Mouse (Mus musculus) layer of hippocampus, adult 11-12 months (tissue): Measurements from ENCODE around the gene Lrfn4.
"Not testable (repeated sequence)": the region's sequence is repeated elsewhere in the genome, so short reads cannot be mapped to it uniquely, and the experiment has no call there.

Experiments used
- DNase-seq: peaks from one replicate; pipeline ENCODE4 v3.0.0; 2022; ENCODE audit warnings: low spot score

Gene Lrfn4

DNA sequence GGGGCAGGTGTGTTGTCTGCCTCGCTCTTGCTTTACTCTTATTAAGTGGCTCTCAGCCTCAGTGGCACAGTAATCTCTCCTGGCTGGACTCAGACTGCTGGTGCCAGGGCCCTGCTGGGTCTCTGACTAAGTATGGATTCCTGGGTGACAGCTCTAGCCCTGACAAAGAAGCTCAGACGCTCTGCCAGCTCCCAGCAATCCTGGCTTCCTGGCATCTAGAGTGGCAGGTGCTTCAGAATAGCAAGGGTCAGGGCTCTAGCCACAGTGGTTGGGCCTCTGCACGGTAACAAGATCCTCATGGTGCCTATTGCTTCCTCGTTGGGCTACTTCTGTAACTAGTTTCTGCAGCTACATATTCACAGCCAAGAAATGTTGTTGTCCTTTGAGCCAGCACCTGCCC is 5.4 kb downstream of the Lrfn4 start:
- no peak for DNase-seq

DNA sequence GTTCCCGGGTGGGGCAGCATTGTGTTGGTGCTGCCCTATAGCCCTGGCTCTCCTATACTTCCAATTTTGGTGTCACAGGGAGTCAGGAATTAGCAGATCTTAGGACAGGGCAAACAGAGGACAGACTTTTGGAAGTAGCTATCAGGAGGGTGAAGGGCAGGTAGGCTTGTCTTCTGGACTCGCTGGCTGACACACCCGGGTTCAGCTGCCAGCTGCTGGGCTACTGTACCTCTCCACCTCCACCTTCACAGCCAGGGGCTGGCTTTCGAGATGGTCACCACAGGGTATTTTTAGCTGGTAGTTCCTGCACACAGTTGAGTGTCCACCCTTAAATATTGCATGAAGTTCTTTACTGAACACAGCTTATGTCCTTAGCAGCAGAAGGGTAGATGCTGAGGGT is 7.0 kb downstream of the Lrfn4 start:
- DNase-seq = no peak

DNA sequence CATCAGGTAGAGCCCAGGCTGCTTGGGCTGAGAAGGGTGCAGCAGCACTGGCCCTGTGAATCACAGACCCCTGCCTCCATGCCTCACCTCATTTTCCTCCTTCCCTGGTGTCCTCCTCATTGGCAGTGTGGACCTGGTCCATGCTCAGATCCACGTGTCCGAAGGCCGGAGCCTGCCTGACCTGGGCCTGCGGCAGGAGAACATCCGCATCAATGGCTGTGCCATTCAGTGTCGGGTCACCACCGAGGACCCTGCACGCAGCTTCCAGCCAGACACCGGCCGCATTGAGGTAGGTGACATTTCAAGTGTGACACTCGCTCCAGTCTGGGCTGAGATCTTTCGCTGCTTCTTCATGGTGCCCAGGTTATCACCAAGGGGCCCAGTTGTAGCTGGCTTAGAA is 8.1 kb downstream of the Lrfn4 start:
- no peak for DNase-seq

DNA sequence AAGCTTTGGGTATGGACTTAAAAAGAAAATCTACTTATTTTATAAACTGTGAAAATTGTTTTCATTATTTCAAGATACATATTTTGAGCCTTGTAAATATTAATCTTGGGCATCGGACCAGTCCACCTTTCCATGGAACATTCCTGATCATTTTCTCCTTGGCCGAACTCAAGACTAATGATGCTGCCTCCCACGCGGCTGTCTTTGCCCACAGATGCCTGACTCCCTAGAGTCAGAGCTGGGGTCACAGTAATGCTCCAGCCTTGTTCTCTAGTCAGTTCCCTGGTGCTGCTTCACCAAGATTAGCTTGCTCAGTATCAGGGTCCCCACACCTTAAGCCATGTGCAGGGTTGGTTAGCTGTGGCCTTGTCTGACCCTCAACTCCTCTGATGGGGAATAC is 9.8 kb downstream of the Lrfn4 start:
- no peak for DNase-seq

DNA sequence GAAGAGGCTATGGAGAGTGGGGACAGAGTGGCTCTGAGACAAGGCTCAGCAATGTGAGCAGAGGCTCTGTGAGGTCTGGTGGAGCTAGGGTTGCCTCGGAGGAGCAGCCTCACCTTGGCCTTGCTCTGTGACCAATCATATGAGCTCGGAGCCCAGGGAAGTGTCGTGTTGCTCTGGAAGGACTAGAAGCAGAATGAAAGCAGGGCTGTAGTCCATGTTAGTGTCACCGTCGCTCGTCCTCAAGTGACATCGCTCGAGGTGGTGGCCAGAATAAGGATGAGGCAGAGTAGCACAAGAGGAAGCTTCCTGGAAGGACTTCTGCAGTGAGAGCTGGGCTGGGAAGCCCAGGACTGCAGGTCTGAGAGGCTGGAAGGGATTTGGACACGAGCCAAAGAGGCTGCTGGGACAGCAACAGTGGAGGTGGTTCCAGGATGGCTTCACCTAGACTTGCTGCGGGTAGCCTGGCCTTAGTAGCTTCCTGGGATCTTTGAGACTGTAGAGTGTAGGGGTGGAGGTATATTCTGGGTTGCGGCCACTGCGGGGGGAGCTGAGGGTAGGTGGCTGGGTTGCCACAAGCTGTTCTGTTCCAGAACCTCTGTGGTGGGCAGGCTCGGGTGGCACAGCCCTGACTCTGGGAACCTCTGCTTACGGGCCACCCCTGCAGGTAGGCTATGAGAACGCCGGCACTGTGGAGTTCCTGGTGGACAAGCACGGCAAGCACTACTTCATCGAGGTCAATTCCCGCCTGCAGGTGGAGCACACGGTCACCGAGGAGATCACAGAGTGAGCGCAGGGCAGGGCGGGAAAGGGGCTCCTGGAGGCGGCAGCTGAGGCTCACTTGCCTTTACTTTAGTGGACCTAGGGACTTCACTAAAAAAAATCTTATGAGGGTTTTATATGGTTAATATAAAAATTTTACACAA is 11.4 kb downstream of the Lrfn4 start:
- DNase-seq = no peak

DNA sequence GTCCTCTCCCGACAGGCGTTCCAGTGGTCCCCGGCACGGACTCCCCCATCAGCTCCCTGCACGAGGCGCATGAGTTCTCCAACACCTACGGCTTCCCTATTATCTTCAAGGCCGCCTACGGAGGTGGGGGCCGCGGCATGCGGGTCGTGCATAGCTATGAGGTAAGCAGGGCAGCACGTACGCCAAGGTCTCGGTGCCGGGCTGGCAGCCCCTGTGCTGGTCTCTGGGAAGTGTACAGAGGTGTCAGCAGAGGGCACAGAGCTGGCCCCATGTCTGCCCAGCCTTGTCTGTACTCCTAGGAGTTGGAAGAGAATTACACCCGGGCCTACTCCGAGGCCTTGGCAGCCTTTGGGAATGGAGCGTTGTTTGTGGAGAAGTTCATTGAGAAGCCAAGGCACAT is 13.0 kb downstream of the Lrfn4 start:
- DNase-seq = no peak

DNA sequence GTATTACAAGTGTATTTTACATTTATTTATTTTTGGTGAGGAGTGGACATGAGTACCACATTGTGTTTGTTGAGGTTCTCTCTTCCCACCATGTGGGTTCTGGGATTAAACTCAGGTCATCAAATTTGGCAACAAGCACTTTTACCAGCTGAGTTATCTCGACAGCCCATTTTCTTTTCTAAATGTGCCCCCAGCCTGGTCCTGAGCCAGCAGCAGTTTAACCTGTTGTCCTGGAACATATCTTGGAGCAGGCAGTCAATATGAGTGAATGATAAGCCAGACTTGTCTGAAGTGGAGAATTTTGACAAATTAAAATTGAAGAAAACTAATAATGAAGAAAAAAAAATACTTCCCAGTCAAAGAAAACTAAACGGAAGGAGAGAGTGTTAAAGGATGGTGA is 19.4 kb downstream of the Lrfn4 start:
- DNase-seq = no peak

DNA sequence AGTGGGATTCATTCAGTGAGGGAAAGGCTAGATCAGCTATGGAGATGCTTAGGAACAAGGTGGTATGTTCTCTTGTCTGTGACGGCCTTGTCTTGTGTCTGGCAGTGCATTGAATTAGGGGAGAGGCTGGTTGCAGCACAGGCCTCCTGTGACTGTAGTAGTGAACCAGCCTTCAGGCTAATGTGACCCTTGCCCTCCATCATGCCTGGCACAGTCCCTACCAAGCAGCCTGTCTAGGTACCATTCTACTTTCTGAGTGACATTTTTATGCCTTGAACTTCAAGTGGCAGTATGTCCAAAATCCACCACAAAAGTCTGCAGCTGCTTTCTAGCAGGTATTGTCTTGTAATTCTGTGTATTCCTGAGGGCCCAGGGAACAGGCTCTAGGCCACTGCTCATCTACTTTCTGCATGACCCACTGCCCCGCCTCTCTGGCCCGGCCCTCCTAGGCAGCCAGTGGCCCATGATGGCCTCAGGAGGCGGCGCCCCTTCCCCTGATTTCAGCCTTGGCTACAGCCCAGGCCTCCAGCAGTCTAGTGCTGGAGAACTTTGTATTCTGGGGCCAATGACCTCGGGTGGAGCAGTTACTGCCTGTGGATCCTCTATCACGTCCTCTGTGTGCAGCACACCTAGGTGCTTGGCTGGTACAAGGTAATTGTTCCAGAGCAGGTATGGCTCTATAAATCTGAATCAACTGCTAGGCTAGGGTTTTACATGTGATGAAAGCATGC is 21.5 kb downstream of the Lrfn4 start:
- no peak for DNase-seq

DNA sequence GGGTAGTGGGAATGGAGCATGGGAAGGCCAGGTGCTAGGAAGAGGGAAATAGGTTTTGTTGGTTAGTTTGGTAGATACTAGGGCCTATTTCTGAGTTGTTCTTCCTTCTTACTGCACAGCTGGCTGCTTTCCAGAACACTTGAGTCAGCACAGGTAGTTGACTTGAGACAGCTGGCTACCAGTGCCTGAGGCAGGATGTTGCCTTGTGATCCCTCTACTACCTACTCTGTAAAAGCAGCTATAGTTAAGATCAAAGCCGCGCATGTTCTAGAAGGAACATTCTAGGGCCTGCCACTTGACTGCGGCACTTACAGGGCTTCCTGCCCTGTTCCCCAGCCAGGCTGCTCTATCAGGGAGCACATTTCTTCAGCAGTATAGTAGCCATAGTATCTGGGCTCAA is 25.4 kb downstream of the Lrfn4 start:
- DNase-seq = no peak

DNA sequence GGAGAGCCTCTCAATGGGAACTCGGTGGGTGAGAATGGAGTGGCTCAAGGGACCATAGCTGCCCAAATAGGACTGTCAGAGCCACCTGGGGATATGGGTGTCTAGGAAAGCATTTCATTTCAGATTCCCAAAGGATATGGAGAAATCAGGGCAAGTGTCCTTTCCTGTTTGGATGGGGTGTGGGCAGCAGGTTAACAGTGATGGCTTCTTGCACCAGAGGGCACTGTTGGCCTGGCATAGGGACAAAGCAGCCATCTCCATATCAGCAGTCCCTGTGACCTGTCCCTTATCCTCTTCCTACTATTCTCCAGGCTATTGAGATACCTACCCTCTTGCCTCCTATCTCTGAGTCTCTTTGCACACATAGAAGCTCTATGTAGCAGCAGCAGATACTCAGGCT is 26.4 kb downstream of the Lrfn4 start:
- DNase-seq = no peak

DNA sequence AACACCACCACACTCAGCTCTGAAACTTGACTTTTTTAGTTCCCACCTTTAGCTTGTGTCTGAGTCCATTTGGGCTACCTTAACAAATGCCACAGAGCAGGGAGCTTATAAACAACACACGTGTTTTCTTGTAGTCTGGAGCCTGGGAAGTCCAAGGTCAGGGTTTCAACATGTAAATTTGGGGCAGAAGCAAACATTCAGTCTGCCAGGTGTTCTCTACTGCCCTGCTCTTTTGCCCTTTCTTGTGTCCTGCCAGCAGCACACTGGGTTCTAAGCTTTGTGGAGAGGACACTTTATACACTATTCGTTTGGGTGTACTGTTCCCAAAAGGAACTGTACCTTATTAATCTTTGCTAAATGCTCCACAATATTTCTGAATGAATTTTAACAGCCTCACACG is 27.0 kb downstream of the Lrfn4 start:
- no peak for DNase-seq

DNA sequence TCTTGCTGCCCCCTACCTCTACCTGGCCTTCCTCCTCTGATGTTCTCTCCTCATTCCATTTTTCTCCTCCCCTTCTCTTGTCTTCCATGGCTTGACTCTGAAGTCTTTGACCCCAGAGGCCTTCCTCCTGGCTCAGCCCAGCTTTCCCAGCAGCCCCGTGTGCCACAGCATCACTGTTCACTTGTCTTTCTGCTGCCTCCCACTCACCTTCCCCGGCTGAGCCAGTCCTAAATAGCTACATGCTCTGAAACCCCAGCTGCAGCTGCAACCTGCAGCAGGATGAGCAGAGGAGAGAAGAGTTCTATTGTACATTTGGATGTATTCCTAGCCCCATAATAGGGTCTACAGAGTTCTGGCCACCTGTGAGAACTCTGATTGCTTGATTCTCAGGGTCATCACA is 28.0 kb downstream of the Lrfn4 start:
- no peak for DNase-seq

DNA sequence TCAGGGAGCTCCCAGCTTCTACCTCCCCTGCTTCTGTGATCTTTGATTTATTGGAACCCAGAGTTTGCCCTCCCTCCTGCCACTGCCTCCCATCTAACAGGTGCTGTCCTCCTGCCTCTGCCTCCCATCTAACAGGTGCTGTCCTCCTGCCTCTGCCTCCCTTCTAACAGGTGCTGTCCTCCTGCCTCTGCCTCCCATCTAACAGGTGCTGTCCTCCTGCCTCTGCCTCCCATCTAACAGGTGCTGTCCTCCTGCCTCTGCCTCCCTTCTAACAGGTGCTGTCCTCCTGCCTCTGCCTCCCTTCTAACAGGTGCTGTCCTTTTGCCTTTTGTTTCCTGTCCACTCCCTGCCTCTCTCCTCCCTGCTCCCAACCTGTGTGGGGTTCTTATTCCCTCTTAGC is 28.7 kb downstream of the Lrfn4 start:
- not testable (repeated sequence) for DNase-seq

DNA sequence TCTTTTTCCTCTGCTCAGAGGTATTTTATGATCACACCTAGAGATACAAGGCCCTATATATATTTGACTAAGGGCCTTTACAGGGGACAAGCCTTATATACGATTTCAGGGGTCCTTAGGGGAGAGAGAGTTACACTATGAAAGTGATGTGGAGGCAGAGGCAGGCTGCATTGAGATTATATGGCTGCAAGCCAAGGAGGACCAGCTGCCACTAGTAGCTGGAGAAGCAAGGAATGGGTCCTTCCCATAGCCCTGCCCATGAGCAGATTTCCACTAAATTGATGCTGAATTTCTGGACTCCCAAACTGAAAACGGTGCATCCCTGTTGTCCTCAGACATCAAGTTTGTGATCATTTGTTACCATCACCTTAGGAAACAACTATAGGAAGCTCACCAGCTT is 31.6 kb downstream of the Lrfn4 start:
- no peak for DNase-seq

DNA sequence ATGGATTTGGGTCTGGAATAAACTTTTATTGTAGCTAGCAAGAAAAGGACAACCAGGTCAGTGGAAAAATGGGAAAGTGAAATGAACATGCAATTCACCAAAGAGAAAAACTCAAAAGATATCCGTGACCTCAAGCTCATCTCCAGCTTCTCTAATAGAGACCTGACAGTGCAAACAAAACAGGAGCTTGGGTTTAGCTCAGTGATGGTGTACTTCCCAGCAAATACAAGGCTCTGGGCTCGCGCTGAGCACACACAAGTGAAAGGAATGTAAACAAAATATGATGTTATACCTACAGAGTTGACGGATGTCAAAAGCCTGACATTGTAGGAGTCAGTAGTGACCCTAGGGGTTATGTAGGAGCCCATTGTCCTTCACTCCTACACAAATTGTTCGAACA is 36.2 kb downstream of the Lrfn4 start:
- no peak for DNase-seq

DNA sequence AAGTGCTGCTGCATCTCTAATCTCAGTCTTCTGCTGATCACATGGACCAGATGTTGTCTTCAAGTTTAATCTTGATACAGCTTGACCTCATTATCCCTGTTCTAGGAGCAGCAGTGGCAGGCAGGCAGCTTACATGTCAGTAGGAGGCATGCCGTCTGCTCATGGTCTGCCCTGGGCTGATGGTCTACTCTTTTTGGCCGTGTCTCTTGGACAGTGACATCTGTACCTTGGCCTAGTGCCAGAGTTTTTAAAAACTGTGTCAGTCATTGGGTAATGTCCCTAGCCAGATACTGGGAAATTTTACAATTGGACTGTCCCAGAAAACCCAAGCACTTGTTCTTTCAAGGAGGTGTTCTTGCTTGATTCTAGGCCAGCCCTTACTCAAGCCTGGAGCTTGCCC is 36.7 kb downstream of the Lrfn4 start:
- no peak for DNase-seq

DNA sequence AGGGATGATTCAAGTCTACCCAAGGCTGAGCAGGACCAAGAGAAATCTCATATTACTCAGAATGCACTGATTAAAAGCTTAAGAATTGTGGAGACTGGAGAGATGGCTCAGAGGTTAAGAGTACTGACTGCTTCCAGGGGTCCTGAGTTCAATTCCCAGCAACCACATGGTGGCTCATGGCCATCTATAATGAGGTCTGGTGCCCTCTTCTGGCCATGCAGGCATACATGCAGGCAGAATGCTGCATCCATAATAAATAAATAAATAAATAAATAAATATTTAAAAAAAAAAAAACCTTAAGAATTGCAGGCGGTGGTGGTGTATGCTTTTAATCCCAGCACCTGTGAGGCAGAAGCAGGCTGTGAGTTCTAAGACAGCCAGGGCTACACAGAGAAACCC is 42.2 kb downstream of the Lrfn4 start:
- DNase-seq = no peak

DNA sequence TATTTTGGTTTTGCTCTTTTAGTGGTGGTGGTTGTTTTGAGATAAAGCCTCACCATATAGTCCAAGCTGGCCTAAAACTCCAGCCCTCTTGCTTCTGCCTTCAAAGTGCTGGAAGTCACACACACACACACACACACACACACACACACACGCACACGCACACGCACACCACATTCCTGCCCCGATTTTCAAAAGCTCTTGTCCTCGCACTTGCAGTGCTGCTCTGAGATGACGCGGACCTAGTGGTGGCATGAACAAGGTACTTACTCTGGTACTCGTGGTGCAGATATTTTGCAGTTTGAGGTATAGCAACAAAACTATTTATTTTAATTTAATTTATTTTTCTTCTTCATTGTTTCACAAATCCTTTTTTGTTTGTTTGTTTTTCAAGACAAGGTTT is 43.0 kb downstream of the Lrfn4 start:
- DNase-seq = no peak

DNA sequence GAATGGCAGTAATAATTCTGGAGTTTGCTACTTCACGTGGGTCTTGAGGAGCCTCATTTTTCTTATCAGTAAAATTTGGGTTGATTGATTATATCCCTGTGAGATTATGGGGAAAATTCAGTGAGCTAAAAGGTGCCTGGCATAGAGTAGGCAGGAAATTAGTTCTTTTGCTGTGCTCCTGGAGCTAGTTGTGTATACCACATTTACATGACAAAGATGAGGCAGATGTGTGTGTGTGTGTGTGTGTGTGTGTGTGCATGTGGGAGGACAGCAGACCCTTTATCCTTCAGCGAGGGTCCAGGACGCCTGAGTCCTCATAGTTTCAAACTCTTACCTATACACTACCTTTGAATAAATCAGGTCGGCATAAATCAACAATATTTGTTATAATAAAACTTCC is 43.4 kb downstream of the Lrfn4 start:
- DNase-seq = no peak

DNA sequence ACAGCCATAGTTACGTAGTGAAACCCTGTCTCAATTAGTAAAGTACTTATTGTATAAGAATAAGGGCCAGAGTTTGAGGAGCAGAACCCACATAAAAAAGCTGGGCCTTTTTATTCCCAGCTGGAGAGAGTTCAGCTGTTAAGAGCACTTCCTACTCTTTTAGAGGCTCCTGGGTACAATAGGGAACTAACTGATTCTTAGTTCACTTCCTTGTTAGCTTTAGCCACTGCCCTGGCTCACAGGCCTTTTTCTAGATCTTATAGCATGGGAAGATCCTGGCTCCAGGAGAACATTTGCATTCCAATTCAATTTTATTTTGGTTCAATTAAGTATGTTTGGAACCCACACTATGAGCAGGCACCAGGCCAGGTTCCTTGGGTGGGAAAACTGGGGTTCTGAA is 43.8 kb downstream of the Lrfn4 start:
- no peak for DNase-seq

DNA sequence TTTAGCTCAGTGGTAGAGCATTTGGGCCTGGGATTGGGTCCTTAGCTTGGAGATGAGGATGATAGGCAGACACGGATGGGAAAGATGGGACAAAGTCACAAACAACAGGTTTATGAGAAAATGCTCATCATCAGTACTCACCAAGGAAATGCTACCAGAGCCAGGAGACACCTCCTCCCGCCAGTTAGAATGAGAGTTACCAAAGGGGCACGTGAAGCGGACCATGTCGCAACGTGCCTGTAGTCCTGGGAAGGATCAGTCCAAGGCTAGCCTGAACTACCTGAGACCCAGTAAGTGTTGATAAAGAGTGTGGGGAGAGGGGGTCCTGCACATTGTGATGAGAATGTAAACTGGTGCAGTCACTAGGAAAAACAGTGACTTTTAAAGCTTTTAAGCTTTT is 44.7 kb downstream of the Lrfn4 start:
- no peak for DNase-seq

DNA sequence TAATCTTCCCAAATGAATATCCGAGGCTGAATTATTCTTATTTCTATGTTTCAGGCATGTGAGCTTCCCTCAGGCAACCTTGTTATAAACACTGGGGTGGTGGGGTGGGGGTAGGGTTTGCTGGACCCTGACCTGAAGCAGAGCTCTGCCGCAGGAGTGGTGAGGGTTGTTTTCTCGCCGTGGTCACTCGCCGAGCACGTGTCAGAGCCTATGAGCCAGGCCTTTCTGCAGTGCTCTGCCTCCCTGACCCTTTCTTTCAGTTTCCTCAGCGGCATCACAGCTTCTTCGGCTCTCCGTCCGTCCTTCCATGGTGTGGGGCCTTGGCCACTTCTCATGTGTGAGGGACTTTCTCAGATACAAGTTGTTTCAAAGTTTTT is 45.2 kb downstream of the Lrfn4 start:
- DNase-seq = no peak

DNA sequence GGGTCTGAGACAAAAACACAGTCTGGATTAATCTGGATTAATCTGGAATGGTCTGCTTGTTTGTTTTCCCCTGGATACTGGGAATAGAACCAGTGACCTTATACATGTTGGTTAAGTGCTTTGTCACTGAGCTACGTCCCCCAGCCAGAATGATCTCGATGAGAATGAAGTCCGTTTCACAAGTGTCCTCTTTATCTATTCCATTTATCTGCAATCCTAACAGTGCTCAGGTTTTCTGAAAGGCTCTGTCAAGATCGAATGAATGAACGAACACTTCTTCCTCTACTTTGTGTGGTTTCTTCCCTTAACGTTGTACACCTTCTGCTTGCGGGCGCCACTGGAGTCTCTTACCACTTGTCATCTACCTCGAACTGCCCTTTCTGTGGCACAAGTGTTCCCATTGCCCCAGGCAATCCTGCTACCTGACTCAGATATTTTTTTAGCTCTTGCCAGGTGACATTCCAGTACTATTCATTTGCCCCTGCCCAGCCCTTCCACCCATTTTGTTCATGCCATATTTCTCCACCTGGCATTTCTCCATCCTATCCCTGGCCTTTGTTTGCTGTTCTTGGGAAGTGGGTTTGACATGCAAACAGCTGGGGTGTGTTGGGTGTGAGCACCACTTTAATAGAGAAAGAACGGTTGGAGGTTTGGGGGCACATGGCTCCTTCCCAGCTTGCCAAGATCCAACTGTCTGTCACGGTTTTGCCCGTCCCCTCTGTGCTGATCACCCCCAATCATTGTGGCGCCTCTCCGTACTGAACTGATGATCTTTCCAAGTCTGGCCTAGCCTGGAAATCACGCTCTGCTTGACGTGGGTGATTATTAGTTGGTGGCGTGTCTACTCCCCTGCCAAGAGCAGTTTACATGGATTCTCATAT is 45.9 kb downstream of the Lrfn4 start:
- no peak for DNase-seq
